Mouse (Mus musculus): ENCODE measurements around the gene Lrrk2.

DNA sequence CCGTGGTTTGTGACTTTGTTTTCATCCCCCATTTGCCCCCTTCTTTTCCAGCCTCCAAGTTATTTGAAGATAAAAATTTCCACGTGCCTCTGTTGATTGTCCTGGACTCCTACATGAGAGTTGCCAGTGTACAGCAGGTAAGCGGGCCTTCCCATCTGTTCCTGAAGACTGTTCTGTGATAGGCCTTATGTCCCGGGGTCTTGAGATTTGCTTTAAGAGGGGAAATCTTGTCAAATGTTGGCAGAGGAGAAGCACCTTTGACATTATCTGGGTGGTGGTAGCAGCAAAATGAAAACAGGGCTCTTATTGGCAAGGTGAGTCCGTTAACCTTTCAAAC lies 562 bp downstream of the Lrrk2 start:
- TF ChIP-seq CTCF (IDR thresholded peaks at IDR 0.05; ENCODE audit: low read depth, low read length): no peak
- TF ChIP-seq POLR2A (IDR thresholded peaks at IDR 0.05; ENCODE audit: extremely low read depth, insufficient read depth, low read length): no peak

All from liver, adult 2 months (tissue).